9 mouse cellular contexts compared by ENCODE assay signal in the genomic region with DNA sequence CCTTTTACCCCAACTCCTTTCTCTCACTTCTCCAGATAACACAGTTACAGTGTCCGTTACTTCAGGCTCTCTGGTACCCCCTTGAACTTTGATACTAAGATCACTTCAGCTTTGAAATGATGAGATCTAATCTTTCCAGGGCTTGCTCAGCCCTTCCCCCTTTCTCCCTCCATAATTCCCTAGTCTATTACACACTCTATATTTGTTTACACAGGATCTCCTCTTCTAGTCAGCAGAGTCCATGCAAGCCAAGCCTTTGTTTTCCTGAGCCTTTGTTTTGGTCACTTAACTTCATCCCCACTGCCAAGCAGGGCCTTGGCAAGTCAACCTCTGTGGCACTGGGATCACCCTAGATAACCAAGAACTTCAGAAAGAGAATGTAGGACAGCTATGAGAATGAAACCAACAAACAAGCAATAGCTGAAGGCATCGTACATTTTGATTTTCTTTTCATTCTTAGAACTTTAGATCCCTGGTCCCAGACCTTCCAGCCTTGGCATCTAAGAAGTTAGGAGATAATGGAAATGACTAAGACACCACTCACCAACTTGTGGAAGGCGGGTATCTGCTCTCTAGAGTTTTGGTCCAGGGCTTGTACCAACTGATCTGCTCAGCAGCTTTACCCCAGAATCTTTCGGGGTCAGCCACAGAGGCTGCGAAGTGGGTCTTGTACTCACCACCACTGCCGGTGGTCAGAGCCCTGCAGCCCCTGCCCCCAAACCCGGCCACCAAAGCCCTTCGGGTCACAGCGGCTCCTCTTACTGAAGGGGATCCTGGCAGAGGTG. TPM values are rescaled to one million over a fixed set of nuclear protein-coding genes. Genes with fewer than 3 reads are reported as not detected.
DNase-seq lines count a peak whose midpoint lies in the region; ATAC-seq and TF ChIP-seq lines count a peak whose summit lies in the region.
"Had no signal": no experiment of that assay in that cellular context is flagged by ENCODE, and none has a peak within 500 bp of the region (broad histone marks: within the 10 kb centered on the region; RNA-seq: fewer than 3 reads in every experiment).

No protein-coding gene starts in this region.

- 19% methylated on average over 9 of the region's 9 CpGs for WGBS in bone marrow, adult 2 months
- 7% methylated on average over 9 of the region's 9 CpGs for WGBS in hindbrain, embryonic 10.5 days
- 6% methylated on average over 9 of the region's 9 CpGs for WGBS in midbrain, embryonic 11.5 days

- TF ChIP-seq CTCF in bone marrow, adult 2 months (IDR thresholded peaks at IDR 0.05; ENCODE audit: control insufficient read depth, insufficient read depth, low read length), result no peak

- H3K27ac ChIP-seq in bone marrow, adult 2 months (ENCODE audit: control insufficient read depth, insufficient read depth, low read depth, low read length, poor library complexity), result 0 out of 2 replicates have a peak overlapping the region, but pooled peaks have one; percentile 25
- peak overlapping the region; percentile 88 for H3K27ac ChIP-seq in hindbrain, embryonic 10.5 days
- no peak overlapping the region for H3K27ac ChIP-seq in midbrain, embryonic 11.5 days (ENCODE audit: low read depth, low read length)

- no peaks in the 10 kb centered on the region for H3K27me3 ChIP-seq in hindbrain, embryonic 10.5 days (ENCODE audit: insufficient read depth, poor library complexity, severe bottlenecking)
- H3K27me3 ChIP-seq in midbrain, embryonic 11.5 days (ENCODE audit: control insufficient read depth, insufficient read depth, low read length), result no peaks in the 10 kb centered on the region

- peak overlapping the region; percentile 59; the same call in 1 of the 2 replicates for H3K9ac ChIP-seq in midbrain, embryonic 11.5 days (ENCODE audit: low read length)

- peak; percentile 62 for ATAC-seq in midbrain, embryonic 11.5 days (ENCODE audit: low FRiP score)

- no peak for TF ChIP-seq POLR2A in bone marrow, adult 2 months (IDR thresholded peaks at IDR 0.05; ENCODE audit: borderline replicate concordance, control insufficient read depth, low read depth, low read length)

- H3K4me1 ChIP-seq in bone marrow, adult 2 months (ENCODE audit: control insufficient read depth, insufficient read depth, low read length), result no peaks in the 10 kb centered on the region
- peaks cover 25% of the 10 kb centered on the region for H3K4me1 ChIP-seq in hindbrain, embryonic 10.5 days (replicated peaks)
- H3K4me1 ChIP-seq in midbrain, embryonic 11.5 days (ENCODE audit: control insufficient read depth, insufficient read depth, low read length), result no peaks in the 10 kb centered on the region

- no peak overlapping the region for H3K4me3 ChIP-seq in bone marrow, adult 2 months (replicated peaks; ENCODE audit: control insufficient read depth, low read depth, low read length)
- peak overlapping the region; percentile 61 for H3K4me3 ChIP-seq in hindbrain, embryonic 10.5 days
- H3K4me3 ChIP-seq in midbrain, embryonic 11.5 days (ENCODE audit: low read depth, low read length), result peak overlapping the region; percentile 42

- no peaks in the 10 kb centered on the region for H3K9me3 ChIP-seq in hindbrain, embryonic 10.5 days
- H3K9me3 ChIP-seq in midbrain, embryonic 11.5 days (ENCODE audit: control insufficient read depth, low read length), result no peaks in the 10 kb centered on the region

- DNase-seq in heart, adult 18-20 months, result peak; percentile 19 to 37
- DNase-seq in heart, postnatal 4 days, result no peak
- no peak for DNase-seq in hindbrain, embryonic 10.5 days (ENCODE audit: low spot score)
- peak; percentile 85 for DNase-seq in midbrain, embryonic 11.5 days (ENCODE audit: low spot score, missing footprints)
- no peak for DNase-seq in gastrocnemius, postnatal 14 days
- DNase-seq in cerebellum, adult 9-10 months, result no peak
- no peak for DNase-seq in right cerebral cortex, postnatal 14 days
- DNase-seq: right cerebral cortex, postnatal 25 days had no signal

- intact Hi-C loops in gastrocnemius, postnatal 14 days (cut with DNase I; ENCODE audit: low total_unique reads), result no loop called here

- H3K36me3 ChIP-seq in hindbrain, embryonic 10.5 days, result no peaks in the 10 kb centered on the region
- no peaks in the 10 kb centered on the region for H3K36me3 ChIP-seq in midbrain, embryonic 11.5 days (ENCODE audit: control insufficient read depth, insufficient read depth, low read length)

- H3K4me2 ChIP-seq in midbrain, embryonic 11.5 days, result peak overlapping the region; percentile 50

RNA-seq across cellular contexts. Expression of gene Acss3, which starts 0.5 kb away (rescaled TPM):
- total RNA-seq in heart, adult 18-20 months (2021), result 1 to 10 TPM; 2.7 to 8.1 TPM
- total RNA-seq in heart, postnatal 4 days (2021), result 1 to 10 TPM; 6.4 to 8.0 TPM
- polyA plus RNA-seq in bone marrow, adult 2 months (2011; ENCODE audit: insufficient read depth, insufficient read length, low replicate concordance, missing spikeins), result 0.65 and 1.9 TPM in 2 replicates
- polyA plus RNA-seq in hindbrain, embryonic 10.5 days (2016; fragmentation: Nextera tagmentation; extraction: Ambion mirVana), result 3.9 and 4.5 TPM in 2 replicates
- 2.6 and 3.2 TPM in 2 replicates for polyA plus RNA-seq in midbrain, embryonic 11.5 days (2014; fragmentation: Nextera tagmentation; extraction: Ambion mirVana)
- total RNA-seq in gastrocnemius, postnatal 14 days (2021), result 1 to 10 TPM; 3.4 to 4.0 TPM

Comparison
In these comparisons a context has a peak if more than half of its experiments do, and no peak if none do; other contexts are left out.
1. DNase-seq: peak in heart, adult 18-20 months (2 of 2) and midbrain, embryonic 11.5 days (single experiment); none in heart, postnatal 4 days (single experiment), hindbrain, embryonic 10.5 days (single experiment), gastrocnemius, postnatal 14 days (single experiment), cerebellum, adult 9-10 months (single experiment) and right cerebral cortex, postnatal 14 days (single experiment).